Mouse (Mus musculus): ENCODE measurements around the gene Ctnnb1. TPM values are rescaled to one million over a fixed set of nuclear protein-coding genes. Genes with fewer than 3 reads are reported as not detected.

Gene Ctnnb1
- polyA plus RNA-seq, 1 experiment, result 433 TPM

GRCm38 (mm10) chr9:121001681-121002540 lies 72.9 kb downstream of the Ctnnb1 start:
- peak; percentile 81 for DNase-seq (ENCODE audit: low read depth)
- TF ChIP-seq POLR2A (IDR thresholded peaks at IDR 0.05; ENCODE audit: borderline replicate concordance, extremely low read depth, insufficient read depth, insufficient read length, poor library complexity, severe bottlenecking) (no peak), CTCF (IDR thresholded peaks at IDR 0.05; ENCODE audit: borderline replicate concordance, extremely low read depth, insufficient read depth, insufficient read length) (no peak)

GRCm38 (mm10) chr9:121005961-121006360 lies 76.9 kb downstream of the Ctnnb1 start:
- no peak for DNase-seq (ENCODE audit: low read depth)
- TF ChIP-seq CTCF (IDR thresholded peaks at IDR 0.05; ENCODE audit: borderline replicate concordance, extremely low read depth, insufficient read depth, insufficient read length) (no peak), POLR2A (IDR thresholded peaks at IDR 0.05; ENCODE audit: borderline replicate concordance, extremely low read depth, insufficient read depth, insufficient read length, poor library complexity, severe bottlenecking) (no peak)
